9 mouse cellular contexts compared by ENCODE assay signal in the genomic region with DNA sequence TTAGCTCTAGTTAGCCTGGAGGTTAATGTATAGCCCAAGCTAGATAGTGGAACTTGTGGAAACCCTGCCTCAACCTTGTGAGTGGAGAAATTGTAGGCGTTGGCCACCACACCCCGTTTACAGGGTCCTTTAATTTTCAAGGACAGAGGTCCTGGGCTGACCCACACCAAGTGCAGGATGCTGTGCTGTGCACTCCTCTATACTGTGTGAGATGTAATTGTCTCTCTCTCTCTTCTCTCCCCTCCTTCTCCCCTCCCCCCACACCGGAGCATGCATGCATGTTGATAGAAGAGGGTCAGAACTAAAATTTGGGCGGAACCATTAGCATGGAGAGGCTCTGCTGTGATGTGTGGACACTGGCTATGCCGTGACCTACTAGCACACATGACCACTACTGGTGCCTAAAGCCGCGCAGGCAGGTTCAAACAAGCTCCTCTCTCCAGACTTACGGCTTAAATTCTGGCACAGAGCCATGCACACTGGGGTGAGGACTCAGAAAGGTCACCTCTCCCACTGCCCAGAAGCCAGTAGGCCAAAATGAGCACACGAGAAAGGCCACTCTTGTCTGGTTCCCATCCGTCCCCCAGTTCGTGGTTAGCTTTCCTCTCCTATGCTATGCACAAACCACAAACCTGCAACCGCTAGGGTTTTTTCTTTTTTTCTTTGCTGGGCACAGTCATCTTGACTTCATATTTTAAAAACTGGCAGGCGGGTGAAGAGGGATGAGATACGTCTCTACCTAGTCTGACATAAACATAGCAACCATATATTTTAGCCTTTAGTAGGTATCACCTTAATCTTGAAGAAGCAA. TPM values are rescaled to one million over a fixed set of nuclear protein-coding genes. Genes with fewer than 3 reads are reported as not detected.
DNase-seq lines count a peak whose midpoint lies in the region; ATAC-seq lines count a peak whose summit lies in the region.
"Had no signal": no experiment of that assay in that cellular context is flagged by ENCODE, and none has a peak within 500 bp of the region (broad histone marks: within the 10 kb centered on the region; RNA-seq: fewer than 3 reads in every experiment).

No protein-coding gene starts in this region.

- WGBS in liver, embryonic 11.5 days = 43% methylated on average over 14 of the region's 14 CpGs
- WGBS in forebrain, embryonic 15.5 days = 58% methylated on average over 14 of the region's 14 CpGs
- 57% methylated on average over 14 of the region's 14 CpGs for WGBS in neural tube, embryonic 11.5 days

- peak overlapping the region; percentile 57 for H3K4me3 ChIP-seq in liver, embryonic 11.5 days (ENCODE audit: low read depth, low read length)
- H3K4me3 ChIP-seq in forebrain, embryonic 15.5 days = peak overlapping the region; percentile 52
- no peak overlapping the region; the same call in 1 of the 2 replicates for H3K4me3 ChIP-seq in neural tube, embryonic 11.5 days (ENCODE audit: low read depth, low read length)
- H3K4me3 ChIP-seq: myocyte had no signal

- peak overlapping the region; percentile 87 for H3K4me2 ChIP-seq in liver, embryonic 11.5 days
- peak overlapping the region; percentile 98 for H3K4me2 ChIP-seq in forebrain, embryonic 15.5 days (replicated peaks)
- peak overlapping the region; percentile 98 for H3K4me2 ChIP-seq in neural tube, embryonic 11.5 days (ENCODE audit: low read depth)

- H3K36me3 ChIP-seq in liver, embryonic 11.5 days (ENCODE audit: control insufficient read depth, insufficient read depth, low read length) = no peaks in the 10 kb centered on the region
- H3K36me3 ChIP-seq in forebrain, embryonic 15.5 days = no peaks in the 10 kb centered on the region
- no peaks in the 10 kb centered on the region for H3K36me3 ChIP-seq in neural tube, embryonic 11.5 days (ENCODE audit: control insufficient read depth, insufficient read depth, low read length)

- no peak for DNase-seq in liver, embryonic 11.5 days (ENCODE audit: low spot score)
- no peak for DNase-seq in liver
- peak; percentile 42 to 70 for DNase-seq in kidney, postnatal 25 days
- DNase-seq in neural tube, embryonic 11.5 days (ENCODE audit: low spot score) = no peak
- DNase-seq in layer of hippocampus, postnatal 14 days (ENCODE audit: low spot score in 2 of 2) = no peak
- DNase-seq in cerebellum, adult 11 months = no peak
- no peak for DNase-seq in layer of hippocampus, adult 18-20 months (ENCODE audit: low spot score in 2 of 2)

- no peak overlapping the region for H3K27ac ChIP-seq in liver, embryonic 11.5 days (ENCODE audit: low read depth, low read length)
- H3K27ac ChIP-seq in forebrain, embryonic 15.5 days (replicated peaks) = no peak overlapping the region
- no peak overlapping the region for H3K27ac ChIP-seq in neural tube, embryonic 11.5 days (ENCODE audit: low read depth, low read length)

- no peaks in the 10 kb centered on the region for H3K9me3 ChIP-seq in liver, embryonic 11.5 days (ENCODE audit: control insufficient read depth, low read length)
- H3K9me3 ChIP-seq in forebrain, embryonic 15.5 days = no peaks in the 10 kb centered on the region
- H3K9me3 ChIP-seq in neural tube, embryonic 11.5 days (ENCODE audit: control insufficient read depth, low read length) = no peaks in the 10 kb centered on the region

- H3K27me3 ChIP-seq in liver, embryonic 11.5 days (replicated peaks; ENCODE audit: control insufficient read depth, insufficient read depth, low read length) = peaks cover 50% of the 10 kb centered on the region
- peaks cover 15% of the 10 kb centered on the region for H3K27me3 ChIP-seq in forebrain, embryonic 15.5 days
- peaks cover 9% of the 10 kb centered on the region for H3K27me3 ChIP-seq in neural tube, embryonic 11.5 days (ENCODE audit: control insufficient read depth, insufficient read depth, low read length)

- no peak for ATAC-seq in liver, embryonic 11.5 days (replicated peaks; ENCODE audit: low FRiP score)
- no peak for ATAC-seq in forebrain, embryonic 15.5 days (replicated peaks)
- no peak; the same call in 1 of the 2 replicates for ATAC-seq in neural tube, embryonic 11.5 days (ENCODE audit: insufficient read depth, low FRiP score, low TSS enrichment)

- no peaks in the 10 kb centered on the region for H3K4me1 ChIP-seq in liver, embryonic 11.5 days (replicated peaks; ENCODE audit: control insufficient read depth, insufficient read depth, low read length)
- H3K4me1 ChIP-seq in forebrain, embryonic 15.5 days = peaks cover 10% of the 10 kb centered on the region
- H3K4me1 ChIP-seq in neural tube, embryonic 11.5 days (ENCODE audit: control insufficient read depth, insufficient read depth, low read length) = no peaks in the 10 kb centered on the region

- H3K9ac ChIP-seq in liver, embryonic 11.5 days (ENCODE audit: low read depth, low read length) = no peak overlapping the region
- no peak overlapping the region for H3K9ac ChIP-seq in forebrain, embryonic 15.5 days (replicated peaks)
- no peak overlapping the region; the same call in 1 of the 2 replicates for H3K9ac ChIP-seq in neural tube, embryonic 11.5 days (ENCODE audit: low read length)

RNA-seq across cellular contexts. Expression of gene Batf3, which starts 0.6 kb away (rescaled TPM):
- polyA plus RNA-seq in liver, embryonic 11.5 days (2014; fragmentation: Nextera tagmentation; extraction: Ambion mirVana) = 5.7 and 6.0 TPM in 2 replicates
- 1.6 and 1.9 TPM in 2 replicates for polyA plus RNA-seq in forebrain, embryonic 15.5 days (2015; fragmentation: Nextera tagmentation; extraction: Ambion mirVana)
- 4.7 and 4.8 TPM in 2 replicates for polyA plus RNA-seq in neural tube, embryonic 11.5 days (2014; fragmentation: Nextera tagmentation; extraction: Ambion mirVana)
- total RNA-seq in layer of hippocampus, postnatal 14 days (2021) = not detected
- 1 to 10 TPM; 1.2 to 2.3 TPM for total RNA-seq in layer of hippocampus, adult 18-20 months (2021)

RNA-seq across cellular contexts. Expression of gene Nsl1, which starts 34.3 kb away (rescaled TPM):
- polyA plus RNA-seq in liver, embryonic 11.5 days (2014; fragmentation: Nextera tagmentation; extraction: Ambion mirVana) = 27.7 and 30.7 TPM in 2 replicates
- 9.7 and 10.5 TPM in 2 replicates for polyA plus RNA-seq in forebrain, embryonic 15.5 days (2015; fragmentation: Nextera tagmentation; extraction: Ambion mirVana)
- 19.7 and 22.9 TPM in 2 replicates for polyA plus RNA-seq in neural tube, embryonic 11.5 days (2014; fragmentation: Nextera tagmentation; extraction: Ambion mirVana)
- 1 to 10 TPM in 1 of 2 experiments, under 1 TPM in 1; 0.60 to 1.2 TPM for total RNA-seq in layer of hippocampus, postnatal 14 days (2021)
- total RNA-seq in layer of hippocampus, adult 18-20 months (2021) = under 1 TPM; 0.62 to 0.86 TPM

RNA-seq across cellular contexts. Expression of gene Tatdn3, which starts 34.3 kb away (rescaled TPM):
- 14.4 and 17.2 TPM in 2 replicates for polyA plus RNA-seq in liver, embryonic 11.5 days (2014; fragmentation: Nextera tagmentation; extraction: Ambion mirVana)
- polyA plus RNA-seq in forebrain, embryonic 15.5 days (2015; fragmentation: Nextera tagmentation; extraction: Ambion mirVana) = 10.3 and 12.6 TPM in 2 replicates
- 9.4 and 13.3 TPM in 2 replicates for polyA plus RNA-seq in neural tube, embryonic 11.5 days (2014; fragmentation: Nextera tagmentation; extraction: Ambion mirVana)
- 10 to 100 TPM; 30.0 to 42.1 TPM for total RNA-seq in layer of hippocampus, postnatal 14 days (2021)
- total RNA-seq in layer of hippocampus, adult 18-20 months (2021) = 10 to 100 TPM; 29.7 to 34.5 TPM

Comparison
In these comparisons a context has a peak if more than half of its experiments do, and no peak if none do; other contexts are left out.
1. DNase-seq: peak in kidney, postnatal 25 days (2 of 2); none in liver, embryonic 11.5 days (single experiment), liver (single experiment), neural tube, embryonic 11.5 days (single experiment), layer of hippocampus, postnatal 14 days (0 of 2), cerebellum, adult 11 months (single experiment) and layer of hippocampus, adult 18-20 months (0 of 2).
2. Peak in every context shown above with its lines, with median percentiles within 50 percentile points of each other: H3K4me2 ChIP-seq.